Mouse (Mus musculus): ENCODE data around the gene Eloa. TPM values are rescaled to one million over a fixed set of nuclear protein-coding genes. Genes with fewer than 3 reads are reported as not detected.
A peak's percentile ranks its signal among the peaks of the same experiment; 100 is the strongest.
"Not testable (repeated sequence)": the region's sequence is repeated elsewhere in the genome, so short reads cannot be mapped to it uniquely, and the experiment has no call there.

The Eloa gene
- 27.5 TPM in 2 replicates for polyA plus RNA-seq (2015; fragmentation: Nextera tagmentation; extraction: Ambion mirVana)

- under 1% methylated on average over 48 of the region's 48 CpGs for WGBS
Measured at GRCm38 (mm10) chr4:136021549-136022047, at the start of gene Eloa. Gene Eloa, minus strand, starts transcription at chr4:136021763.

GRCm38 (mm10) chr4:136071178-136071714, 49.7 kb upstream of the Eloa start:
- Histone ChIP-seq H3K36me3 (replicated peaks) (no peaks in the 10 kb centered on the region), H3K4me3 (0 out of 2 replicates have a peak overlapping the region, but pooled peaks have one; percentile 13), H3K9me3 (no peaks in the 10 kb centered on the region)

More at GRCm38 (mm10) chr4:136021549-136022047, at the start of gene Eloa:
- no peaks in the 10 kb centered on the region for H3K36me3 ChIP-seq (replicated peaks)
- peak within 1 kb of the TSS; percentile 84 for H3K9ac ChIP-seq
- peak within 1 kb of the TSS; percentile 73 for H3K27ac ChIP-seq
- H3K4me2 ChIP-seq = peak within 1 kb of the TSS; percentile 90
- peaks cover 20% of the 10 kb centered on the region for H3K4me1 ChIP-seq
- H3K4me3 ChIP-seq = peak within 1 kb of the TSS; percentile 78
- H3K9me3 ChIP-seq = no peaks in the 10 kb centered on the region
- ATAC-seq (replicated peaks) = peak; percentile 98
- no peaks in the 10 kb centered on the region for H3K27me3 ChIP-seq (replicated peaks)

GRCm38 (mm10) chr4:136070592-136070991, 49.0 kb upstream of the Eloa start:
- Histone ChIP-seq H3K4me2 (no peak overlapping the region), H3K9ac (no peak overlapping the region), H3K4me3 (no peak overlapping the region), H3K9me3 (no peaks in the 10 kb centered on the region), H3K36me3 (replicated peaks) (no peaks in the 10 kb centered on the region), H3K27me3 (replicated peaks) (no peaks in the 10 kb centered on the region), H3K27ac (no peak overlapping the region), H3K4me1 (peaks cover 9% of the 10 kb centered on the region)
- WGBS = 58% methylated on average over 6 of the region's 6 CpGs
- no peak; the same call in 1 of the 2 replicates for ATAC-seq (replicated peaks)

More at GRCm38 (mm10) chr4:136071178-136071714, 49.7 kb upstream of the Eloa start:
- no peaks in the 10 kb centered on the region for H3K27me3 ChIP-seq (replicated peaks)
- H3K9ac ChIP-seq = no peak overlapping the region
- H3K27ac ChIP-seq = no peak overlapping the region
- H3K4me1 ChIP-seq = peaks cover 9% of the 10 kb centered on the region
- ATAC-seq (replicated peaks) = peak; percentile 54; the same call in 1 of the 2 replicates
- H3K4me2 ChIP-seq = peak overlapping the region; percentile 40
- 4% methylated on average over 15 of the region's 15 CpGs for WGBS

GRCm38 (mm10) chr4:136069954-136070353, 48.4 kb upstream of the Eloa start:
- H3K4me2 ChIP-seq = no peak overlapping the region; the same call in 1 of the 2 replicates
- H3K27ac ChIP-seq = no peak overlapping the region
- no peak overlapping the region for H3K9ac ChIP-seq
- no peak for ATAC-seq (replicated peaks)
- H3K4me1 ChIP-seq = peaks cover 9% of the 10 kb centered on the region
- 2% methylated on average over 18 of the region's 18 CpGs for WGBS
- H3K9me3 ChIP-seq = no peaks in the 10 kb centered on the region
- no peaks in the 10 kb centered on the region for H3K36me3 ChIP-seq (replicated peaks)
- H3K27me3 ChIP-seq (replicated peaks) = no peaks in the 10 kb centered on the region
- no peak overlapping the region for H3K4me3 ChIP-seq

GRCm38 (mm10) chr4:136069313-136069712, 47.8 kb upstream of the Eloa start:
- Histone ChIP-seq H3K27me3 (replicated peaks) (no peaks in the 10 kb centered on the region), H3K27ac (no peak overlapping the region), H3K9ac (no peak overlapping the region), H3K4me1 (peaks cover 9% of the 10 kb centered on the region), H3K9me3 (no peaks in the 10 kb centered on the region), H3K36me3 (replicated peaks) (no peaks in the 10 kb centered on the region), H3K4me3 (no peak overlapping the region), H3K4me2 (no peak overlapping the region)
- 67% methylated on average over 4 of the region's 4 CpGs for WGBS
- ATAC-seq (replicated peaks) = no peak

GRCm38 (mm10) chr4:136063143-136063542, 41.6 kb upstream of the Eloa start:
- Histone ChIP-seq H3K9me3 (no peaks in the 10 kb centered on the region), H3K36me3 (replicated peaks) (no peaks in the 10 kb centered on the region), H3K4me2 (no peak overlapping the region), H3K9ac (no peak overlapping the region), H3K27me3 (replicated peaks) (no peaks in the 10 kb centered on the region), H3K4me1 (no peaks in the 10 kb centered on the region), H3K4me3 (no peak overlapping the region), H3K27ac (no peak overlapping the region)
- no peak for ATAC-seq (replicated peaks)
- 95% methylated on average over 4 of the region's 4 CpGs for WGBS

- 58% methylated on average over 9 of the region's 9 CpGs for WGBS
- not testable (repeated sequence) for H3K4me1 ChIP-seq; ATAC-seq (replicated peaks); H3K9ac ChIP-seq; H3K9me3 ChIP-seq; H3K36me3 ChIP-seq (replicated peaks); H3K4me3 ChIP-seq; H3K27me3 ChIP-seq (replicated peaks); H3K27ac ChIP-seq; H3K4me2 ChIP-seq
Measured at GRCm38 (mm10) chr4:136059800-136060488, 38.4 kb upstream of the Eloa start.

GRCm38 (mm10) chr4:136057916-136058315, 36.4 kb upstream of the Eloa start:
- Histone ChIP-seq H3K4me2 (no peak overlapping the region), H3K27me3 (replicated peaks) (no peaks in the 10 kb centered on the region), H3K36me3 (replicated peaks) (no peaks in the 10 kb centered on the region), H3K9me3 (no peaks in the 10 kb centered on the region), H3K27ac (no peak overlapping the region), H3K4me1 (no peaks in the 10 kb centered on the region), H3K9ac (no peak overlapping the region), H3K4me3 (no peak overlapping the region)
- WGBS = 88% methylated on average over 5 of the region's 5 CpGs
- ATAC-seq (replicated peaks) = no peak

- 15% methylated on average over 1 of the region's 1 CpGs for WGBS
Measured at GRCm38 (mm10) chr4:136056030-136056429, 34.5 kb upstream of the Eloa start.

GRCm38 (mm10) chr4:136053843-136054242, 32.3 kb upstream of the Eloa start:
- Histone ChIP-seq H3K27me3 (replicated peaks) (no peaks in the 10 kb centered on the region), H3K9ac (no peak overlapping the region), H3K4me3 (no peak overlapping the region), H3K36me3 (replicated peaks) (peaks cover 27% of the 10 kb centered on the region), H3K4me1 (peaks cover 21% of the 10 kb centered on the region), H3K4me2 (no peak overlapping the region), H3K9me3 (no peaks in the 10 kb centered on the region), H3K27ac (0 out of 2 replicates have a peak overlapping the region, but pooled peaks have one; percentile 25)
- 0 out of 2 replicates have a peak, but pooled peaks have one; percentile 2 for ATAC-seq (replicated peaks)
- WGBS = 79% methylated on average over 5 of the region's 5 CpGs

More at GRCm38 (mm10) chr4:136056030-136056429, 34.5 kb upstream of the Eloa start:
- Histone ChIP-seq H3K36me3 (replicated peaks) (peaks cover 5% of the 10 kb centered on the region; the same call in 1 of the 2 replicates), H3K4me1 (peaks cover 13% of the 10 kb centered on the region), H3K4me3 (no peak overlapping the region), H3K9ac (no peak overlapping the region), H3K9me3 (no peaks in the 10 kb centered on the region), H3K4me2 (no peak overlapping the region), H3K27ac (no peak overlapping the region), H3K27me3 (replicated peaks) (no peaks in the 10 kb centered on the region)
- ATAC-seq (replicated peaks) = no peak

GRCm38 (mm10) chr4:136053247-136053596, 31.7 kb upstream of the Eloa start, which contains the start of gene Rpl11:
Gene Rpl11, minus strand, starts transcription at chr4:136053428.
- Histone ChIP-seq H3K36me3 (replicated peaks) (peaks cover 30% of the 10 kb centered on the region), H3K27ac (peak within 1 kb of the TSS; percentile 86), H3K4me3 (peak within 1 kb of the TSS; percentile 95), H3K9me3 (no peaks in the 10 kb centered on the region), H3K4me1 (peaks cover 21% of the 10 kb centered on the region), H3K9ac (peak within 1 kb of the TSS; percentile 96), H3K27me3 (replicated peaks) (no peaks in the 10 kb centered on the region), H3K4me2 (peak within 1 kb of the TSS; percentile 92)
- ATAC-seq (replicated peaks) = peak; percentile 98
- WGBS = under 1% methylated on average over 21 of the region's 21 CpGs

- peak overlapping the region; percentile 95 for H3K4me3 ChIP-seq
- H3K4me1 ChIP-seq = peaks cover 21% of the 10 kb centered on the region
- H3K4me2 ChIP-seq = peak overlapping the region; percentile 92
- no peaks in the 10 kb centered on the region for H3K9me3 ChIP-seq
- ATAC-seq (replicated peaks) = peak; percentile 87
- no peaks in the 10 kb centered on the region for H3K27me3 ChIP-seq (replicated peaks)
- peaks cover 33% of the 10 kb centered on the region for H3K36me3 ChIP-seq (replicated peaks)
- under 1% methylated on average over 50 of the region's 50 CpGs for WGBS
- H3K9ac ChIP-seq = peak overlapping the region; percentile 96
- peak overlapping the region; percentile 86 for H3K27ac ChIP-seq
Measured at GRCm38 (mm10) chr4:136052534-136053246, 31.1 kb upstream of the Eloa start.
